Mouse (Mus musculus) gastrocnemius, postnatal 10 days (tissue): Measurements from ENCODE around the gene Mbtps1. TPM values are rescaled to one million over a fixed set of nuclear protein-coding genes. Genes with fewer than 3 reads are reported as not detected.

Experiments
- DNase-seq: peaks from one replicate; pipeline ENCODE4 v3.0.0; 2021; ENCODE audit warnings: mixed read lengths
- long read RNA-seq, 2 experiments: library from polyadenylated mRNA; stranded (forward); transcript quantifications; one replicate each; pipeline ENCODE4 v2.0.0; 2021
- total RNA-seq, 2 experiments: library from RNA; stranded (reverse); gene quantifications; 2 replicates each; pipeline ENCODE4 v1.2.3; 2021

Mbtps1 gene
- total RNA-seq = 10 to 100 TPM; 55.4 to 65.0 TPM
- long read RNA-seq, experiment 1, full-length matches to known transcripts = 71 of 116 reads
- long read RNA-seq, experiment 1, partial matches to known transcripts = 23 of 116 reads
- long read RNA-seq, experiment 1, other reads (novel, unspliced or antisense) = 22 of 116 reads
- long read RNA-seq, experiment 2, full-length matches to known transcripts = 48 of 86 reads
- long read RNA-seq, experiment 2, partial matches to known transcripts = 24 of 86 reads
- long read RNA-seq, experiment 2, other reads (novel, unspliced or antisense) = 14 of 86 reads

GRCm38 (mm10) chr8:119558603-119559401 lies at the start of gene Mbtps1:
TSS of gene Mbtps1 (minus strand) at chr8:119558735.
- DNase-seq = peak; percentile 98

GRCm38 (mm10) chr8:119606224-119606623 lies 47.7 kb upstream of the Mbtps1 start:
- no peak for DNase-seq

GRCm38 (mm10) chr8:119604996-119605395 lies 46.5 kb upstream of the Mbtps1 start, which contains the start of gene Taf1c:
TSS of gene Taf1c (minus strand) at chr8:119605222.
- DNase-seq = peak; percentile 95

- no peak for DNase-seq
Measured at GRCm38 (mm10) chr8:119604398-119604803, 45.9 kb upstream of the Mbtps1 start.

- DNase-seq = no peak
Measured at GRCm38 (mm10) chr8:119603771-119604170, 45.2 kb upstream of the Mbtps1 start.

- DNase-seq = no peak
Measured at GRCm38 (mm10) chr8:119591456-119591855, 32.9 kb upstream of the Mbtps1 start.

- DNase-seq = no peak
Measured at GRCm38 (mm10) chr8:119590348-119590747, 31.8 kb upstream of the Mbtps1 start.

- no peak for DNase-seq
Measured at GRCm38 (mm10) chr8:119588844-119589243, 30.3 kb upstream of the Mbtps1 start.

GRCm38 (mm10) chr8:119588321-119588720 lies 29.8 kb upstream of the Mbtps1 start:
- DNase-seq = no peak

- DNase-seq = no peak
Measured at GRCm38 (mm10) chr8:119585901-119586300, 27.4 kb upstream of the Mbtps1 start.

- DNase-seq = no peak
Measured at GRCm38 (mm10) chr8:119580441-119581161, 22.1 kb upstream of the Mbtps1 start.

GRCm38 (mm10) chr8:119579096-119579495 lies 20.6 kb upstream of the Mbtps1 start:
- no peak for DNase-seq

- no peak for DNase-seq
Measured at GRCm38 (mm10) chr8:119575366-119575726, 16.8 kb upstream of the Mbtps1 start.

GRCm38 (mm10) chr8:119574437-119575365 lies 16.2 kb upstream of the Mbtps1 start, which contains the start of the genes Hsdl1 and Dnaaf1:
TSS of gene Hsdl1 (minus strand) at chr8:119575183.
TSS of gene Dnaaf1 (plus strand) at chr8:119575235.
- peak; percentile 99 for DNase-seq

- DNase-seq = no peak
Measured at GRCm38 (mm10) chr8:119572411-119572810, 13.9 kb upstream of the Mbtps1 start.

GRCm38 (mm10) chr8:119571135-119571534 lies 12.6 kb upstream of the Mbtps1 start:
- DNase-seq = no peak

GRCm38 (mm10) chr8:119569881-119570280 lies 11.3 kb upstream of the Mbtps1 start:
- no peak for DNase-seq

GRCm38 (mm10) chr8:119568951-119569350 lies 10.4 kb upstream of the Mbtps1 start:
- DNase-seq = no peak

GRCm38 (mm10) chr8:119568251-119568650 lies 9.7 kb upstream of the Mbtps1 start:
- DNase-seq = no peak

- DNase-seq = no peak
Measured at GRCm38 (mm10) chr8:119566367-119566766, 7.8 kb upstream of the Mbtps1 start.

- DNase-seq = no peak
Measured at GRCm38 (mm10) chr8:119563849-119564251, 5.3 kb upstream of the Mbtps1 start.

GRCm38 (mm10) chr8:119559402-119559720 lies 826 bp upstream of the Mbtps1 start:
- no peak for DNase-seq
